Mouse (Mus musculus) embryonic fibroblast, embryonic 13.5 days (primary cell): ENCODE data around the gene Atp2c2.

Experiments
- CTCF ChIP-seq: IDR thresholded peaks from 2 replicates; pipeline ENCODE4 v1.5.1; 2011; ENCODE audit warnings: mild to moderate bottlenecking, control low read depth, low read length, moderate library complexity, borderline replicate concordance; ENCODE audit not compliant: insufficient read depth
- POLR2A ChIP-seq: IDR thresholded peaks from 2 replicates; pipeline ENCODE4 v1.6.1; 2011; ENCODE audit warnings: low read depth, mild to moderate bottlenecking, control low read depth, low read length, moderate library complexity

- no peak for TF ChIP-seq CTCF
- no peak for TF ChIP-seq POLR2A
These were observed 48.5 kb upstream of the Atp2c2 start for GRCm38 (mm10) chr8:119651324-119651723.
